Mouse (Mus musculus) activated CD4-positive, CD25-positive, alpha-beta regulatory T cell, adult 9 weeks (primary cell): Measurements from ENCODE around the gene Syt6. TPM values are rescaled to one million over a fixed set of nuclear protein-coding genes. Genes with fewer than 3 reads are reported as not detected.

Experiments used
- polyA plus RNA-seq: library from polyadenylated mRNA; unstranded; fragments of 100-300 nt; shearing (Covaris generic); gene quantifications from one replicate; pipeline ENCODE4 v1.2.1, GENCODE M21; 2017

Gene Syt6
- polyA plus RNA-seq = not detected

DNA sequence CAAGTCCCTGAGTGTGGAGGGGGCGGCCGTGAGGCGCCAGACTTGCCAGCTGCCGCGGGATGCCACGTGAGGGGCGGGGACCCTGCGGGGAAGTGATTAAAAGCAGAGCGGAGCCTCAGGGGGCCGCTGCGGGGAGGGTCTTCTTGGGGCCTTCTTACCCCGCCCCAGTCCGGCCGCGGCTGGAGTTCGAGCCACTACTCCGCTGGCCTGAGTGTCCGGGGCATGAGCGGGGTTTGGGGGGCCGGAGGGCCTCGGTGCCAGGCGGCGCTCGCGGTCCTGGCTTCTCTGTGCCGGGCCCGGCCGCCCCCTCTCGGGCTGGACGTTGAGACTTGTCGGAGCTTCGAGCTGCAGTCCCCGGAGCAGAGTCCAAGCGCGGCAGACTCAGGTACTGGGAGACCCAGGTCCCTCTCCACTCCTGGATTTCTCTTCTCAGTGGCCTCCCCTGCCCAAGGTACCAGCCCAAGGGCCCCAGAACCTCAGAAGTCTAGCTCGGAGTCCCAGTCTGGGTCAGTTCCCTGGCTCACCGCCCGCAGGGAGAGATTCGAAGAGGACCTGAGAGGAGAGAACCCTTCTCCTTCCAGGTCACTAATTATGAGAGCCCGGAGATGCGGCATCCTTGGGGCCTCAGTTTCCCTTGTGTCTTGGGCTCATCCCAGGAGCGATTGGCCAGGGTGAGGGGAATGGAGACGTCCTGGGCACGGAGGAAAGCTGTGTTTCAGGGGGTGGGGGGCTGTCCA, at the start of gene Syt6:
Gene Syt6, plus strand, starts transcription at position 76 of the 737 bp plus-strand sequence.

DNA sequence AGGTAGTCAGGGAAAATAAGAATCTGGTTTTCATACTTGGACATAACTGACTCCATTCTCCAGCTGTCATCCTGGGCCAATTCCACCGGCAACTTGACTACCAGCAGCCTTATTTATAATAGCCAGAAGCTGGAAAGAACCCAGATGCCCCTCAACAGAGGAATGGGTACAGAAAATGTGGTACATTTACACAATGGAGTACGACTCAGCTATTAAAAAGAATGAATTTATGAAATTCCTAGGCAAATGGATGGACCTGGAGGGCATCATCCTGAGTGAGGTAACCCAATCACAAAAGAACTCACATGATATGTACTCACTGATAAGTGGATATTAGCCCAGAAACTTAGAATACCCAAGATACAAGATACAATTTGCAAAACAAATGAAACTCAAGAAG, 70.9 kb downstream of the Syt6 start, which contains the start of gene Atg4a-ps:
Gene Atg4a-ps, minus strand, starts transcription at position 101 of the 400 bp plus-strand sequence.

Other genes starting within 250 kb of the Syt6 start
- gene Atg4a-ps, start 70.8 kb downstream of the Syt6 start, polyA plus RNA-seq = 2.8 TPM
- 0.45 TPM for gene Olfml3, start 162.8 kb downstream of the Syt6 start, polyA plus RNA-seq
- not detected for gene Gm10964, start 164.1 kb downstream of the Syt6 start, polyA plus RNA-seq
- gene Hipk1, start 216.3 kb downstream of the Syt6 start, polyA plus RNA-seq = 14.7 TPM
- gene Dclre1b, start 234.2 kb downstream of the Syt6 start, polyA plus RNA-seq = 23.6 TPM
- gene Ap4b1, start 234.3 kb downstream of the Syt6 start, polyA plus RNA-seq = 31.3 TPM
- gene Gm43064, start 234.3 kb downstream of the Syt6 start, polyA plus RNA-seq = 0.38 TPM